Mouse (Mus musculus): ENCODE results near the gene Adam21.
A peak's percentile ranks its signal among the peaks of the same experiment; 100 is the strongest.

Gene Adam21

GRCm38 (mm10) chr12:81568374-81568773 is at the start of gene Adam21:
TSS of gene Adam21 (minus strand) at chr12:81568474.
- DNase-seq (ENCODE audit: low read depth, low spot score): no peak

DNA sequence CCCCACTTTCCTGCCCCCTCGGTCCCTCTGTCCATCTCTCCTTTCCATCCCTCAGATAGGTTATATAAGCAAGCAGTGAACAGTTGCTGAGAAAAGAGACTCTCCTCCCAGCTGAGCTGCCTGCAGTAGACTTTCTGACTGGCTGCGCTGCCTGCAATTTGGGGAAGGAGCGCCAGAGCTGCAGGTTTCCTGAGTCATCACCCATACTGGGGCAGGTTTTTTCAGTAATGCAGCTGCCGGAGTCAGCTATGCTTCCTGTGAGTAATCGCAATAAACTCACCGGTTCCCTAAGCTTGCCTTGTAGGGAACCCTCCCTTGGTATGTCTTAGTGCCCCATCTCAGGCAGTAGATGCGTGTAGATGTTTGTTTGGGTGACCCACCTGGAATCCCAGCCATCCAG is 48.7 kb upstream of the Adam21 start:
- DNase-seq (ENCODE audit: low read depth, low spot score): peak; percentile 43

- no peak for DNase-seq (ENCODE audit: low read depth, low spot score)
These were observed 47.5 kb upstream of the Adam21 start for GRCm38 (mm10) chr12:81615807-81616206.

DNA sequence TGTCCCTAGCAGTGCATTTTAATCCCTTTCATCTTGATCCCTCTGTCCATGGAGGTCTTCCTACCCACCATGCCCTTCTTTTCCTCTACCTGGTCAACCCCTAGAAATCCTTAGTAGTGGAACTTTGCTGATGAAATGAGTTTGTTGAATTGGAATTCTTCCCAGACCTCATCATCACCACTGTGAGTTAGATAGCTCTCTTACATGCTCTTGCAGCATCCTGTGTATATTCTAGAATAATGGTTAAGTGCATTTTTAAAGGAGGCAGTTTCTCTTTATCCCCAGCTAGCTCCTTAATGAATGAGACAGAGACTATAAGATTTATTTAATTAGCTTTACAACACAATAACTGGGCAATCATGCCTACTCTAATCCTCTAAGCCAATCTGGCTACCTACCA is 41.2 kb upstream of the Adam21 start:
- peak; percentile 34 for DNase-seq (ENCODE audit: low read depth, low spot score)

- peak; percentile 55 for DNase-seq (ENCODE audit: low read depth, low spot score)
These were observed 36.9 kb upstream of the Adam21 start for GRCm38 (mm10) chr12:81604995-81605784.

GRCm38 (mm10) chr12:81596547-81597262 is 28.4 kb upstream of the Adam21 start:
- no peak for DNase-seq (ENCODE audit: low read depth, low spot score)

DNA sequence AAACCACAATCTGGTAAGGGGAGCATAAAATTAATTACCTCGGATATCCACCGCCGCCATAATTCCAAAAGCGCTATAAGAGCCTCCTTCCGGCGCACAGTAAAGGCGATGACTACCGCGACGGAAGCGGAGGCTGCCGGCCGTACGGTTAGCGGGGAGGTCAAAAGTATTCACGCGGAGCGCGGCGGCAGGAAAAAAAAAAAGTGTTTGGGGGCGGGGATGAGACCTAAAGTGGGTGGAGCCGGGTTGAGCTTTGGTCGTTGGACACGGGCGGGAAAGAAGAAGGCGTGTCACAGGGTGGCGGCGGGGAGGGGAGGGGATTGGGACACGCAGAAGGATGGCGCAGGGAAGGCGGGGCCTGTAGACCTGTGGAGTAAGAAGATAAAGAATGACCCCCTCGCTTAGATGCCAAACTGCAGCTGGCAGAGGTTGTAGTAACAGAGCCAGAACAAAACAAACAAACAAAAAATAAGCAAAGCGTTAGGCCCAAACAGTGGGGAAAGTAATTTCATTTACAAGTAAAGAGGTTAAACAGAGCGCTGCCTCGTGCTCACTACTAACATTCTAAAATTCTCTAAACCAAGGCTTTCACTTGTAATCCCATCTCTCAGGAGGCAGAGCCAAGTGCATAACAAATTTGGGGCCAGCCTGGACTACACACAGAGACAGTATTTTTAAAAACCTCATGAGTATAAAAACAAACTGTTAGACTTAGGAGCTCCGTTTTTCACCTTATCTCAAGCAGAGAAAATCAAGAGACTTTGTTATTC is 26.8 kb upstream of the Adam21 start, which contains the start of gene Med6:
TSS of gene Med6 (minus strand) at position 107 of the 770 bp plus-strand sequence.
- peak; percentile 97 for DNase-seq (ENCODE audit: low read depth, low spot score)

- no peak for DNase-seq (ENCODE audit: low read depth, low spot score)
These were observed 343 bp downstream of the Adam21 start for GRCm38 (mm10) chr12:81567931-81568330.

DNA sequence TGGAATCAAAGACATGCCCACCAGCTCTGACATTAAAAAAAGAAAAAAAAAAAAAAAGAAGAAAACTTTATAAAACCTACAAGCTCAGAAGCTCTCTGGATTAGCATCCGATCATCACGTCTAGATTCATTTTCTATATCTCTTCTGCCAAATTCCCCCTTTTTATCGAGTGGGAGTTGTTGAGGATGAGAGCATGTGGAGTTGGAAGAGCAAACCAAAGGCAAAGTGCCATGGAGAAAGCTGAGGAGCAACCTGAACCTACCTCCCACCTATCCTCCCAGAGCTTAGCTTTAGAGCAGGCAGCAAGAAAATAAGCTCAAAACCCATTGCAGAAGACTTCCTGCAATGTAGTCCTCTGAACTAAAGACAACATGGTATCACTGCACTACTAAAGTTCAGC is 4.1 kb downstream of the Adam21 start:
- no peak for DNase-seq (ENCODE audit: low read depth, low spot score)

GRCm38 (mm10) chr12:81549286-81549685 is 19.0 kb downstream of the Adam21 start:
- DNase-seq (ENCODE audit: low read depth, low spot score): no peak

GRCm38 (mm10) chr12:81547163-81547562 is 21.1 kb downstream of the Adam21 start:
- no peak for DNase-seq (ENCODE audit: low read depth, low spot score)

- no peak for DNase-seq (ENCODE audit: low read depth, low spot score)
These were observed 35.2 kb downstream of the Adam21 start for GRCm38 (mm10) chr12:81533029-81533419.

- peak; percentile 89 for DNase-seq (ENCODE audit: low read depth, low spot score)
These were observed 35.8 kb downstream of the Adam21 start, which contains the start of the genes Gm20498 and Synj2bp for GRCm38 (mm10) chr12:81532316-81533028. TSS of gene Gm20498 (minus strand) at chr12:81532905. TSS of gene Synj2bp (minus strand) at chr12:81532911.

- DNase-seq (ENCODE audit: low read depth, low spot score): peak; percentile 27
These were observed 37.7 kb downstream of the Adam21 start for GRCm38 (mm10) chr12:81530587-81530986.
